Mouse (Mus musculus) adrenal gland, postnatal 4 days (tissue): ENCODE measurements at regions not wholly inside any gene's neighbourhood (a gene's known extent, or its start where the extent isn't known, plus 50 kb on each side); places are given as distances from the start of the nearest gene placed in this dataset.

ENCODE experiments used
- DNase-seq, 2 experiments: peaks; one replicate each; pipeline ENCODE4 v3.0.0; 2021 to 2022; ENCODE audit warnings: low spot score in 2 of 2, mixed read lengths in 2 of 2

GRCm38 (mm10) chr9:94467846-94468245 is 70.0 kb downstream of the 1190002N15Rik start:
- no peak for DNase-seq

GRCm38 (mm10) chr9:94456085-94456531 is 81.8 kb downstream of the 1190002N15Rik start:
- no peak for DNase-seq

- no peak for DNase-seq
Observed at GRCm38 (mm10) chr9:94455466-94455865, 82.4 kb downstream of the 1190002N15Rik start.

- DNase-seq = no peak
Observed at GRCm38 (mm10) chr9:94449911-94450310, 88.0 kb downstream of the 1190002N15Rik start.

- DNase-seq = no peak
Observed at GRCm38 (mm10) chr9:94446182-94446763, 91.6 kb downstream of the 1190002N15Rik start.

- no peak for DNase-seq
Observed at GRCm38 (mm10) chr9:94444140-94444789, 93.6 kb downstream of the 1190002N15Rik start.

- no peak for DNase-seq
Observed at GRCm38 (mm10) chr9:94441393-94441792, 96.5 kb downstream of the 1190002N15Rik start.

GRCm38 (mm10) chr9:94433468-94433867 is 104.4 kb downstream of the 1190002N15Rik start:
- DNase-seq = no peak

GRCm38 (mm10) chr9:94432144-94432747 is 105.6 kb downstream of the 1190002N15Rik start:
- DNase-seq = no peak

- no peak for DNase-seq
Observed at GRCm38 (mm10) chr9:94431540-94431939, 106.3 kb downstream of the 1190002N15Rik start.

- no peak for DNase-seq
Observed at GRCm38 (mm10) chr9:94430996-94431395, 106.9 kb downstream of the 1190002N15Rik start.

GRCm38 (mm10) chr9:94426740-94427139 is 111.1 kb downstream of the 1190002N15Rik start:
- DNase-seq = no peak

- no peak for DNase-seq
Observed at GRCm38 (mm10) chr9:94425804-94426203, 112.1 kb downstream of the 1190002N15Rik start.

GRCm38 (mm10) chr9:94424438-94425135 is 113.3 kb downstream of the 1190002N15Rik start:
- no peak for DNase-seq

GRCm38 (mm10) chr9:94410546-94410945 is 127.3 kb downstream of the 1190002N15Rik start:
- no peak for DNase-seq

- DNase-seq = no peak
Observed at GRCm38 (mm10) chr9:94410042-94410441, 127.8 kb downstream of the 1190002N15Rik start.

GRCm38 (mm10) chr9:94408635-94409323 is 129.1 kb downstream of the 1190002N15Rik start:
- no peak for DNase-seq

GRCm38 (mm10) chr9:94407671-94408070 is 130.2 kb downstream of the 1190002N15Rik start:
- DNase-seq = no peak

- no peak for DNase-seq
Observed at GRCm38 (mm10) chr9:94404551-94404950, 133.3 kb downstream of the 1190002N15Rik start.

GRCm38 (mm10) chr9:94400596-94400995 is 137.3 kb downstream of the 1190002N15Rik start:
- DNase-seq = no peak

GRCm38 (mm10) chr9:94395215-94395614 is 142.7 kb downstream of the 1190002N15Rik start:
- no peak for DNase-seq
